Mouse (Mus musculus) cerebellum, adult 2 months (tissue): ENCODE data around the gene Pqlc2.

Source experiments
- CTCF ChIP-seq: fragments of 200-500 bp; IDR thresholded peaks from 2 replicates; pipeline ENCODE4 v1.5.1; 2011; ENCODE audit warnings: low read depth, mild to moderate bottlenecking, control low read depth, low read length, moderate library complexity, borderline replicate concordance; ENCODE audit not compliant: insufficient read depth
- POLR2A ChIP-seq: fragments of 200-500 bp; IDR thresholded peaks from 2 replicates; pipeline ENCODE4 v1.6.1; 2011; ENCODE audit warnings: low read length, control low read depth, borderline replicate concordance; ENCODE audit not compliant: insufficient read depth

GRCm38 (mm10) chr4:139336822-139337483 is 26.4 kb upstream of the Pqlc2 start:
- TF ChIP-seq CTCF, result peak; percentile 87
- no peak for TF ChIP-seq POLR2A
